Mouse (Mus musculus): Measurements from ENCODE around the gene Rtl3. TPM values are rescaled to one million over a fixed set of nuclear protein-coding genes. Genes with fewer than 3 reads are reported as not detected.
A peak's percentile ranks its signal among the peaks of the same experiment; 100 is the strongest.

Rtl3 gene
- polyA plus RNA-seq (2016; fragmentation: Nextera tagmentation; extraction: Ambion mirVana) = 14.1 and 20.5 TPM in 2 replicates

DNA sequence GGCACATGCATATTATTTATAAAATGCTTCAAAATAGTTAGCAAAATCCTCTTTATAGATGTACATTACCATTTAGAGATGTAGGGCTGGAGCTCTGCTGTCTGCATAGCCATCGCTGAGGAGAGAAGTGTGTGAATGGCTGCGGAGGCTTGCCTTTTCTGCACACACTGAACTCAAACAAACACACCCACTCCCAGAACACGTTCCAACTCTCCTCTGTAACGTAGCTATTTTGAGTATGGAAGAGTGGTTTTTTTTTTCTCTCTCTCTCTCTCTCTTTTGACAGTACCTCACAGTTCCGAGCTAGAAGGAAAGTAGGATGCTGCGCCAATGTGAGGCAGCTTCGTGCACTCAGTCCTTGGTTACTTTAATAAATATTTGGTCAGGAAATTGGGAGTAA, at the start of gene Rtl3:
TSS of gene Rtl3 (minus strand) at position 236 of the 400 bp plus-strand sequence.
- H3K9ac ChIP-seq (replicated peaks) = no peak within 1 kb of the TSS
- ATAC-seq (ENCODE audit: insufficient number of reproducible peaks, insufficient read depth, low FRiP score, low TSS enrichment, low read depth) = no peak
- H3K9me3 ChIP-seq = peaks cover 9% of the 10 kb centered on the region
- no peaks in the 10 kb centered on the region for H3K4me1 ChIP-seq (replicated peaks)
- H3K27ac ChIP-seq = peak within 1 kb of the TSS; percentile 73
- H3K4me3 ChIP-seq (replicated peaks) = peak within 1 kb of the TSS; percentile 16; the same call in 1 of the 2 replicates
- WGBS = 63% methylated on average over 7 of the region's 7 CpGs
- H3K27me3 ChIP-seq = no peaks in the 10 kb centered on the region
- H3K4me2 ChIP-seq = no peak within 1 kb of the TSS
- peaks cover 4% of the 10 kb centered on the region; the same call in 1 of the 2 replicates for H3K36me3 ChIP-seq

DNA sequence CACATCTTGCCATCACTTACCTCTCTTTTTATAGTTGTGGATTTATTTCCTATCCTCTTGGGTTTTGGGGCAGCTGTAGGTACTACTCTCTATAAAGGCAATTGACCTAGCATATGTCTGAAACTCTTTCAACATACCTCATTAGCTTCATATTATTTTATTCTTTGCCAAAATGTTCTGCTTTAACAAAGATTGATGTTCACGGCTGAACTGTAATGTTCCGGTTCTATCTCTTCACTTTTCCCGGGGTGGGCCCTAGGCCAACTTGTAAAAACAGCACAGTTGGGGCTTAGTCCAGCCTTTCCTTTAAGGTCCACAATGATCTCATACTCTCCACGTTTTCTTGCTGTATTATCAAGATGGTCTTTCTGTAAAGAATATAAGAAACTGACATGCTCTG, 31.9 kb upstream of the Rtl3 start:
- Histone ChIP-seq H3K9ac (replicated peaks) (no peak overlapping the region), H3K4me2 (no peak overlapping the region), H3K4me3 (replicated peaks) (no peak overlapping the region), H3K27ac (no peak overlapping the region), H3K4me1 (replicated peaks) (no peaks in the 10 kb centered on the region), H3K36me3 (no peaks in the 10 kb centered on the region), H3K27me3 (peaks cover 4% of the 10 kb centered on the region; the same call in 1 of the 2 replicates), H3K9me3 (no peaks in the 10 kb centered on the region)
- 45% methylated on average over 4 of the region's 4 CpGs for WGBS
- no peak for ATAC-seq (ENCODE audit: insufficient number of reproducible peaks, insufficient read depth, low FRiP score, low TSS enrichment, low read depth)

DNA sequence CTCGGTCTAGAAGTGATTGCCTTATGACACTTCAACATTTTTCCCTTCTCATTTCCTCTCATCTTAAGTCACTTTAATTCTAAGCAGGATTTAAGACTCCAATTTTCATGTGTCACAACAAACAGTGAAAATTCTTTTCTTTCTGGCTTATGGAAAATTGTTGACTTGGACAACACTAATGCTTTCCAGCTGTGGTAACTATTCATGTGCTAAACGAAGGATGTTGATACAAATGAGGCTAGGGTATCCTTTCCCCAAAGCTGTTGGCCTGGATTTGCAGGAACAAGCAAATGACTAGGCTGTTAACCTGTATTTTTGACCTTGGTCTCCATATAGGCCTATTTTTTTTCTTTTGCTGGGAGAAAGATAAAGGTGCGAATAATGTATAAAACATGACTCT, 31.4 kb upstream of the Rtl3 start:
- no peak for ATAC-seq (ENCODE audit: insufficient number of reproducible peaks, insufficient read depth, low FRiP score, low TSS enrichment, low read depth)
- WGBS = 20% methylated on average over 3 of the region's 3 CpGs
- peaks cover 4% of the 10 kb centered on the region; the same call in 1 of the 2 replicates for H3K27me3 ChIP-seq
- 0 out of 2 replicates have a peak overlapping the region, but pooled peaks have one; percentile 17 for H3K27ac ChIP-seq
- no peak overlapping the region for H3K4me2 ChIP-seq
- no peaks in the 10 kb centered on the region for H3K36me3 ChIP-seq
- H3K4me1 ChIP-seq (replicated peaks) = no peaks in the 10 kb centered on the region
- H3K9me3 ChIP-seq = no peaks in the 10 kb centered on the region
- no peak overlapping the region for H3K9ac ChIP-seq (replicated peaks)
- no peak overlapping the region for H3K4me3 ChIP-seq (replicated peaks)

DNA sequence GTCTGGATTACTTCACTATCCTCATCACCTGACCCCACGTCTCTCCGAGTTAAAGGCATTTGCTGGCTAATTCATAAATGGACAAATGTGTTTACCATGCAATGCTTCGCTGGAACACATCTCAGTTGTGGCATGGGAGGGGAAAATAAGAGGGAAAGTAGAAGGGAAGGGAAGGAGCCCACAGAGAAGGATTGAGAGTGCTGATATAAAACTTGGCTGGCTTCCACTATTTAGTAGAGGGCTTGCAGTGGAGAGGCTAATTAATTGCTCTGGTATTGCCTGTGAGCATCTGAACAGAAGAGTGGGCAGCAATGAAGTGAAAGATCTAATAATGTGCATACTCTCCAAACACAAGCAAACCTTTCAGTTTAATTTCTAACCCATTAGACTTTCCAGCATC, 31.0 kb upstream of the Rtl3 start:
- no peak overlapping the region for H3K4me3 ChIP-seq (replicated peaks)
- WGBS = 45% methylated on average over 3 of the region's 3 CpGs
- no peaks in the 10 kb centered on the region for H3K36me3 ChIP-seq
- H3K4me1 ChIP-seq (replicated peaks) = no peaks in the 10 kb centered on the region
- ATAC-seq (ENCODE audit: insufficient number of reproducible peaks, insufficient read depth, low FRiP score, low TSS enrichment, low read depth) = no peak
- H3K9ac ChIP-seq (replicated peaks) = no peak overlapping the region
- 0 out of 2 replicates have a peak overlapping the region, but pooled peaks have one; percentile 17 for H3K27ac ChIP-seq
- no peaks in the 10 kb centered on the region for H3K9me3 ChIP-seq
- no peak overlapping the region for H3K4me2 ChIP-seq
- peaks cover 4% of the 10 kb centered on the region; the same call in 1 of the 2 replicates for H3K27me3 ChIP-seq

DNA sequence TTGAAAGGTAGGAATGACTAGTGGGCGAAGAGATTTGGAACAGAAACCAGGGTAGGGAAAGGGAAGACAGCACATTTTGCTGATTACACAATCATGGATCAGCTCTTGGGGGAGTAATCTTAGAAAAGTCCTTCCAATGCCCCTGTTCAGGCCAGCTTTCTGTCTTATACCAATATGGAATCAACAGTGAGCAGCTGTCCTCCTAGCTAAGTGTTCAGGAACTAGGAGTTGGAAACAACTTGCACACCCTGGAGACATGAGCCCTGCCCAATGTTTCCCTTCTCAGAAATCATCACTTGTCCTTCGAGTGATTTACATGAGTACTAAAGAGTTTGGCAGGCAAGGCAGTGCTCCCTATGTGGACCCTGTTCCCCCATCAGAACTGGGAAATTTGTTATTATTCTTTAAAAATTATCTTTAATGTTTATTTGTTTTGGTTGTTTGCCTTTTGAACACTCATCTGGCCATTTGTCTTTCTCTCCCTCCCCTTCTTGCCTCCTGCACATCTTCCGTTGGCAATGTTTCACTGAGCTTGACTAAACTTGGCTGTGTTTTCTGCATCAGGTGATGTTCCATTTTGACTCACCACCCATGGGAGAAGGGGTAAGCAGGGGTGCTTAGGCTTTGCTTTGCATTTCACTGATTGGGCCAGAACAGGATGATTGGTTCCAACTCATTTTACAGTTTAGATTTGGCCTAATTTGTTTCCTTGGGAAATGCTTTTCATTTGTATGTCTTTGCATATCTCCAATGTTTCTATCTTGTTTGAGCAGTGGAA, 13.3 kb upstream of the Rtl3 start:
- H3K4me3 ChIP-seq (replicated peaks) = no peak overlapping the region
- H3K4me2 ChIP-seq = no peak overlapping the region
- 73% methylated on average over 3 of the region's 3 CpGs for WGBS
- H3K27ac ChIP-seq = no peak overlapping the region
- H3K36me3 ChIP-seq = no peaks in the 10 kb centered on the region
- H3K27me3 ChIP-seq = no peaks in the 10 kb centered on the region
- no peaks in the 10 kb centered on the region for H3K9me3 ChIP-seq
- no peak for ATAC-seq (ENCODE audit: insufficient number of reproducible peaks, insufficient read depth, low FRiP score, low TSS enrichment, low read depth)
- H3K9ac ChIP-seq (replicated peaks) = no peak overlapping the region
- no peaks in the 10 kb centered on the region for H3K4me1 ChIP-seq (replicated peaks)

DNA sequence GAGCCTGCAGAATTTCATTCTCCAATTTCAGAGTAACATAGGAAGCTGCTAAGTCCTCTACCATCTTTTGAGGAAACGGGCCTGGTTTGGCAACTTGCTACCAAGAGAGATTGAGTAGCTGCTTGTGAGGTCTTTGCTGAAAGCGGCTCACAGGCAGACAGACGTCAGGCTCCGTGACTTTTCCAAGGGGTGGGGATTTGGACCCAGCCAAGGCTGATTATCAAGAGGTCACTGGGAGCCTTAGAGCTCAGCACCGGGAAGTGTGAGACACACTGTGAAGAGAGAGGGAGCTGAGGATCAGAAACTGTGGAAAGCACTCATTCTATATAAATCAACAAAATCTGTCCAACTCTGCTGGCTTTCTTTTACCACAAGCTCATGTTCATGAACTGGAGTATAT, 853 bp downstream of the Rtl3 start:
- 0 out of 2 replicates have a peak overlapping the region, but pooled peaks have one; percentile 26 for H3K4me2 ChIP-seq
- WGBS = 38% methylated on average over 5 of the region's 5 CpGs

DNA sequence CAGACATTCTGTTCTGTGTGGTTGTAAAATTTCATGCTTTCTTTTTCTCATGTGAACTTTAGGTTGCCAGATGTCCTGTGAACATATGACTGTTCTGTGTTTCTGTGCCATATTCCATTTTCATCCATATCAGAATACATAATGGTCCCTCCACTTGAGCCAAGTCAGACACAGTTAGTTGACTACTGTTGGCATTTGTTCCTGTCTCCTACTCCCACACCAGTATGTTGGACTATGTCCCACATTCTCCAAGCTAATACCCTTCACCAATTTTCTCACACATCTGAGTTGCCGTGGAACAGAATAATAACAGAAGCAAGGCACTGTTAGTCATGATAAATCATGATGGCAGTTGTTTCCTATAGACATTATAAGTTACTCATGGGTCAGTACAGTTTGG, 9.9 kb downstream of the Rtl3 start:
- H3K9ac ChIP-seq (replicated peaks) = no peak overlapping the region
- 69% methylated on average over 1 of the region's 1 CpGs for WGBS
- no peaks in the 10 kb centered on the region for H3K9me3 ChIP-seq
- ATAC-seq (ENCODE audit: insufficient number of reproducible peaks, insufficient read depth, low FRiP score, low TSS enrichment, low read depth) = no peak
- no peaks in the 10 kb centered on the region for H3K4me1 ChIP-seq (replicated peaks)
- no peak overlapping the region for H3K4me3 ChIP-seq (replicated peaks)
- H3K4me2 ChIP-seq = no peak overlapping the region
- H3K36me3 ChIP-seq = no peaks in the 10 kb centered on the region
- no peak overlapping the region for H3K27ac ChIP-seq
- no peaks in the 10 kb centered on the region for H3K27me3 ChIP-seq

More for the DNA sequence above, 853 bp downstream of the Rtl3 start:
- Histone ChIP-seq H3K27ac (peak overlapping the region; percentile 73), H3K36me3 (peaks cover 4% of the 10 kb centered on the region; the same call in 1 of the 2 replicates), H3K4me1 (replicated peaks) (no peaks in the 10 kb centered on the region), H3K9ac (replicated peaks) (no peak overlapping the region), H3K9me3 (peaks cover 9% of the 10 kb centered on the region), H3K4me3 (replicated peaks) (peak overlapping the region; percentile 16; the same call in 1 of the 2 replicates), H3K27me3 (no peaks in the 10 kb centered on the region)
- ATAC-seq (ENCODE audit: insufficient number of reproducible peaks, insufficient read depth, low FRiP score, low TSS enrichment, low read depth) = no peak

DNA sequence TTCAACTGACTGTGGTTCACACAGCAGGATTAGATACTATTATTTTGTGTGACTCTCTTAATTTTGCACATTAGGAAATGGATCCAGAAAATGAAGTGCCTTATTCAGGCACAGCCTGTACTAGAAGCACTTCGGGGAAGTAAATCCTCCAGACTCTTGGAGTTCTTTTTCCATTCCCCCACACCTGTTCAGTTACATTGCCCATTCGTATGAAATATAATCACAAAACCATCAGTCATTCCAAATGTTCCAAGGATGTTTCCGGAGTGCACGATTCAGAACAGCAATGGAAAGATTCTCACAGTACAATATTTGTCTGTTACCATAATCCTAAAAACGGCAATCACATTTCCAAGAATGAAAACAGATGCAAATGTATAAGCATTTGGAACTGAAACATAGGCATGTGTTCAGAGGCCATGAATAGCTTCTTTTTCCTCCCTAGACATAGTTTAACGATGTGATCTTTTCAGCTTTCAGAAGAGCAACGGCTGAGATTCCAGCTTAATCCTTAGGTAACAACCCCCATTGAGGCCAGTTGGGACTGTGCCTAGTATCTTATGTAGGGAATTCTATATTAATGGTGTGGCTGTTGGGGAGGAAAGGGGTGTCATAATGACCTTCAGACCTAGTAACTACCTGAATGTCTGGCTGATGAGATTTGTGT, 30.8 kb downstream of the Rtl3 start:
- no peak overlapping the region for H3K4me3 ChIP-seq (replicated peaks)
- no peaks in the 10 kb centered on the region for H3K9me3 ChIP-seq
- H3K9ac ChIP-seq (replicated peaks) = no peak overlapping the region
- H3K36me3 ChIP-seq = no peaks in the 10 kb centered on the region
- ATAC-seq (ENCODE audit: insufficient number of reproducible peaks, insufficient read depth, low FRiP score, low TSS enrichment, low read depth) = peak; percentile 42; the same call in 1 of the 2 replicates
- no peak overlapping the region for H3K27ac ChIP-seq
- WGBS = 59% methylated on average over 7 of the region's 7 CpGs
- no peaks in the 10 kb centered on the region for H3K27me3 ChIP-seq
- H3K4me1 ChIP-seq (replicated peaks) = no peaks in the 10 kb centered on the region
- H3K4me2 ChIP-seq = no peak overlapping the region

DNA sequence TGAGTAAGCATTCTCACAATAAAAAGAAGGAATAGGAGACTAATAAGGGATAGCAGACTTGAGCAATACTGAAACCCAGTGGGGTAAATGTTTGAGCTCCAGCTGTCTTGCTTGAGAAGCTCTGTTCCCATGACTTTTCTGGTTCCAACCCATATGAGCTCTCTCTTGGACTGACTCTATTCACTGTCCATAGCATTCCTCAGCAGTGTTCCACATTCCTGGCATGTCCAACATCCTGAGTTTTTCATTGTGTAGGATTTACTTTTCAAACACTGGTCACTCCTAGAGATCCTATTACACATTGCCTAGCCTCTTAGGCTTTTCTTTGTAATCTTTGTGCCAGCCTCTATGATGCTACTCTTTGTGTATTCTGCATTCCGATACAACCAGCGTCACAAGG, 36.1 kb downstream of the Rtl3 start:
- H3K9me3 ChIP-seq = no peaks in the 10 kb centered on the region
- 84% methylated on average over 2 of the region's 2 CpGs for WGBS
- no peak overlapping the region for H3K4me3 ChIP-seq (replicated peaks)
- no peak overlapping the region for H3K4me2 ChIP-seq
- H3K36me3 ChIP-seq = no peaks in the 10 kb centered on the region
- H3K9ac ChIP-seq (replicated peaks) = no peak overlapping the region
- no peaks in the 10 kb centered on the region for H3K27me3 ChIP-seq
- no peaks in the 10 kb centered on the region for H3K4me1 ChIP-seq (replicated peaks)
- H3K27ac ChIP-seq = no peak overlapping the region
- no peak for ATAC-seq (ENCODE audit: insufficient number of reproducible peaks, insufficient read depth, low FRiP score, low TSS enrichment, low read depth)

DNA sequence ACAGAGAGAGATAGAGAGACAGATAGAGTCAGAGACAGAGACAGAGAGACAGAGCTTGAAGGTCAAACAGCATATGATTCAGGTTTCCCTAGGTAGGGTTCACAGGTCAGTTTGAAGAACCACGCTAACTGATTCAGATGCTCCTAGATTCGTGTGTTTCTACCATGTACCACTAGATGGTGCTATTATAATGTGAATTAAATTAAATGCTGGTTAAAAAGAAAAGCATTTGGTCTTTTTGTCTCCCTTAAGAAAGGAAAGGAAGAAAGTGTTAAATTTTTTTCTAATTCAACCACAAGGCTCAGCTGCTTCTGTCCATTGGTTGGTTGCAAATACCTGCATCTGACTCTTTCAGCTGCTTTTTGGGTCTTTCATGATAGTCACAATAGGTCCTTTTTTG, 45.8 kb downstream of the Rtl3 start:
- H3K9me3 ChIP-seq = no peaks in the 10 kb centered on the region
- H3K27ac ChIP-seq = no peak overlapping the region
- WGBS = 7% methylated on average over 2 of the region's 2 CpGs
- H3K27me3 ChIP-seq = no peaks in the 10 kb centered on the region
- no peak for ATAC-seq (ENCODE audit: insufficient number of reproducible peaks, insufficient read depth, low FRiP score, low TSS enrichment, low read depth)
- H3K4me1 ChIP-seq (replicated peaks) = no peaks in the 10 kb centered on the region
- H3K4me3 ChIP-seq (replicated peaks) = no peak overlapping the region
- no peaks in the 10 kb centered on the region for H3K36me3 ChIP-seq
- H3K4me2 ChIP-seq = no peak overlapping the region
- no peak overlapping the region for H3K9ac ChIP-seq (replicated peaks)

Measured in limb, embryonic 12.5 days (tissue).